Mouse (Mus musculus): Measurements from ENCODE around the gene Smim17.

DNA sequence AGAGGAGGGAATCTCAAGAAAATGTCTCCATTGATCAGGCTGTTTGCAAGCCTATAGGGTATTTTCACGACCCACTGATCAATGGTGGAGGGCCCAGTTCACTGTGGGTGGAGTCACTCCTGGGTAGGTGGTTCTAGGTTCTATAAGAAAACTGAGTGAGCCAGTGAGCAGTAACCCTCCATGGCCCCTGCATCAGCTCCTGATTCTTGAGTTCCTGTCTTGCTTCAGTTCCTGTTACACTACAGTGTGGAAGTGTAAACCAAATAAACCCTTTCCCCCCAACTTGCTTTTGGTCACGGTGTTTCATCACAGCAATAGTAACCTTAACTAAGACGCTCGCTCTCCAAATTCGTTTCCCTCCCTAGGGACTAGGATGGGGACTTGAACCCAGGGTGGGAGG is 9.5 kb upstream of the Smim17 start:
- TF ChIP-seq CTCF (IDR thresholded peaks at IDR 0.05; ENCODE audit: borderline replicate concordance, insufficient read depth, low read depth, low read length) (no peak), POLR2A (IDR thresholded peaks at IDR 0.05; ENCODE audit: borderline replicate concordance, insufficient read depth, low read length) (no peak)

Data from cerebellum, adult 2 months (tissue).